Mouse (Mus musculus): ENCODE results near the gene Coro6. TPM values are rescaled to one million over a fixed set of nuclear protein-coding genes. Genes with fewer than 3 reads are reported as not detected.

Coro6 gene
- 0.12 TPM for polyA plus RNA-seq (2017; shearing (Covaris generic))

DNA sequence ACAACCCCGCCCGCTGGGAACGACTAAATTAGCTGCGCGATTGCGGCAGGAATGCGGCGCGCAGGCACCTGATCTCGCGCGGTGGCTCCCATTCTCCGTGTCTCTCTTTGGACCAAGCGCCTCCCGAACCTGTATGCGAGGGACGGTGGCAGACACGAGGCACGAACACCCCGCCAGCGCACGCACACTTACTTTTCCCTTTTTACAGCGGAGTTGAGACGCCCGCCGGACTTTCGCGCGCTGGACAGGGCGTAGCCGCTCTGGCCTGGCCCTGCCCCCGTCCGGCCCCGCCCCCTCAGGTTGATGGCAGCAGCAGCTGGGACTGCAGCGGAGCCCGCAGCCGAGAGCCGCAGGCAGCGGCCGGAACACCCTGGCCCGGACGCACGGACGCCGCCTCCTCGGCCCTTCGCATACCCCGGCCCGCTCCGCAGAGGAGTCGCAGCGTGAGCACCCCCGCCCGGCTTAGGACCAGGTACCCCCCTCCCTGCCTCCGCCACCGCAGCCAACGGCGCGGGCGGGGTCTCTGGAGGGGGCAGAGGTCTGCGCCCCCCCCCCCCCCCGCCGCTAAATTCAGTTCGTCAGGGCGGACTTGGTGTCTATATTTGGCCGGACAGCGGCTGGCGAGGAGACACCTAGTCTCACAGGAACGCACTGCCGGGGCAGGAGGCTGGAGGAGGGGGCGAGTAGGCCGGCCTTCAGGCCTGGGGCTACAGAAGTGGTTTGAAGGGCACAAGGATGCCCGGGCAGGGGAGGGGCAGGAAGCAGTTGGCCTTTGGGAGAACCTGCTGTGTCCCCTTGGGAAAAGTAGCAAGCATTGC is at the start of gene Coro6:
Gene Coro6 (plus strand): TSS at position 129 of the 818 bp plus-strand sequence.

DNA sequence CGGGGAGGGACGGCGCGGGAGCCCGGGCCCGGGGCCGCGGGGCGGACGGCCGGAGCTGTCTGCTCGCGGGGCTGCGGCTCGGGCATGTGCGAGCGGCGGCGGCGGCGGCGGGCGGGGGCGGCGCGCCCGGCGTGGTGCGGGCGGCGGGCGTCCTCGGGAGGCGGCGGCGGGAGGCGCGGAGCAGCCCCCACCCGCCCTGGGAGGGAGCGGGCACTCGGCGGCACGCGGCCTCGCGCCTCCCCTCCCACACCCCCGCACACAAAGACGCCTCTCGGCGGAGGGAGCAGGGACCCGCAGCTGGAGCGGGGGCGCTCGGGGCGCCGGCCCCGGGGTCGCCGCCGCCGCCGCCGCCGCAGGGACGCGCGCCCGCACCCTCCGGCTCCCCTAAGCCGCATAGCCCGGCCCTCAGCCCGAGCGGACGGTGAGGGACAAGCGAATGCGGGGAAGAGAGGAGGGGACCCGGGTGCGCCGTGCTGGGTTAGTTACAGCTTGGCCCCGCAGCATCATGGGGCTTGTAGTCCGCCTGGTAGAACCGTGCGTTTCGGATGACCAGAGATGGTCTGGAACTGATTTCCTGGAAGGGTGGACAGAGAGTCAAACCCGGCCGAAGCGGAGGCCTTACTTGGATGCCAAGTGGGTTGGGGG is 27.5 kb downstream of the Coro6 start, which contains the start of gene Ankrd13b:
Gene Ankrd13b (minus strand): TSS at position 88 of the 645 bp plus-strand sequence.

DNA sequence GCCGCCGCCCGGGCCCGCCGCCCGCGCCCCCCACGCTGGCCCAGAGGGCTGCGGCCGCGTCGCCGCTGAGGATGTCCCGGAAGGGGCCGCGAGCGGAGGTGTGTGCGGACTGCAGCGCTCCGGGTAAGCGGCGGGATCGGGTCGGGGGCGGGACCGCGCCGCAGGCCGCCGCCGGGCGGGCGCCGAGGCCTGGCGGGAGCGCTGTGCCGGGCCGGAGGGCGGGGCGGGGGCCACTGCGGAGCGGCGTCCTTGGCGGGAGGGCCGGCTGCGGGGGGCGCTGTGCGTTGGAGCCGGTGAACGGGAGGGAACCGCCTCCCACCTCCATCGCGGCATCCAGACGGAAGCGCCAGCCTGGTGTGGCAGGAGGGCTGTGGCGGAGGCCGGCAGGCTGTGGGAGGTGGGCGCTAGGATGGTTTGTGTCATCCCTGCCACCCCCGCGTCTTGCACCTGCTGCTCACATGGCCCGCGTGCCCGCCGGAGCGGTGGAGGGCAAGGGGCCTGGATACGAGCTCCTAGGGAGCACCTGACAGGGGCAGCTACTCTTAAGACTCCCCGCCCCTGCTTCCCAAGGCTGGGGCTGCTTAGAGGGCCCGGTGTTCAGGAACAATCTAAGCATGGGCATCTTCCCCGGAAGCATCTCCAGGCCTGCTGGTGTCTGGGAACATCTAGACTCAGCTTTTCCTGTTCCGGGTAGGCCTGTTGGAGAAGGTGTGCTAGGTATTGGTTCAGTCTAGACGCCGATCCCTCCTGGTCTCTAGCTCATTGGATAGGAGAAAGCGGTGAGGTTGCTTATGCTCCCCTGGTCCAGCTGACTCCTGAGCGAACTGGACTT is 31.5 kb downstream of the Coro6 start, which contains the start of gene Git1:
Gene Git1 (plus strand): TSS at position 51 of the 832 bp plus-strand sequence.

DNA sequence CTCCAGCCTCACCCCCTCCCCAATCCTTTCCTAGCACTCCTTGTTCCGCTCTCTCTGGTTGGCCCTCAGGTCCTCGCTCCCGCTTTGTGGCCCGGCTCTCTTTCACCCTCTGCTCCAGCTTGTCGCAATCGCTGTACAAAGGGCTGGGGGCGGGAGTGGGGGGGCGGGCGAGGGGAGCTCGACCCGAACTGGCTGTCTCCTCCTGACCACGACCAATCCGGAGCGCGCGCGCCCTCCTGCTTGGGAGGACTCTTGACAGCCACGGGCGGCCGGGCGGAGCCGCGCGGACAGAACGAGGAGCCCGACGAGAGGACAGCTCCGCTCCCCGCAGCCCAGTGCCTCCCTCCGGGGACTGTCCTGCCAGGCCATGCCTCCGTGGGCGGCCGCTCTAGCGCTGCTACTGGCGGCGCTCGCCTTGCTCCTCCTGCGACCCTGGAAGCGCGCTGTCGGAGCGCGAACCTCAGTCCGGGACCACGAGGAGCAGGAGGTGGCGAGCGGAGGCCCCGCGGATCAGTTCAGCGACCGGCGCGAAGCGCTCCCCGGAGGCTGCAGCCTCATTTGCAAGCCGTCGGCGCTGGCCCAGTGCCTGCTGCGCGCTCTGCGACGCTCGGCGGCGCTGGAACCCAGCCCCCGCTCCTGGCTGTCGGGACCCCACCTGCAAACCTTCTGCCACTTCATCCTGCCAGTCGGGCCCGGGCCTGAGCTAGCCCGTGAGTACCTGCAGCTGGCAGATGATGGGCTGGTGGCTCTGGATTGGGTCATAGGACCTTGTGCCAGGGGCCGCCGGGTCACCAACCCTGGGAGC is 52.8 kb downstream of the Coro6 start, which contains the start of gene Abhd15:
Gene Abhd15 (plus strand): TSS at position 290 of the 805 bp plus-strand sequence.

DNA sequence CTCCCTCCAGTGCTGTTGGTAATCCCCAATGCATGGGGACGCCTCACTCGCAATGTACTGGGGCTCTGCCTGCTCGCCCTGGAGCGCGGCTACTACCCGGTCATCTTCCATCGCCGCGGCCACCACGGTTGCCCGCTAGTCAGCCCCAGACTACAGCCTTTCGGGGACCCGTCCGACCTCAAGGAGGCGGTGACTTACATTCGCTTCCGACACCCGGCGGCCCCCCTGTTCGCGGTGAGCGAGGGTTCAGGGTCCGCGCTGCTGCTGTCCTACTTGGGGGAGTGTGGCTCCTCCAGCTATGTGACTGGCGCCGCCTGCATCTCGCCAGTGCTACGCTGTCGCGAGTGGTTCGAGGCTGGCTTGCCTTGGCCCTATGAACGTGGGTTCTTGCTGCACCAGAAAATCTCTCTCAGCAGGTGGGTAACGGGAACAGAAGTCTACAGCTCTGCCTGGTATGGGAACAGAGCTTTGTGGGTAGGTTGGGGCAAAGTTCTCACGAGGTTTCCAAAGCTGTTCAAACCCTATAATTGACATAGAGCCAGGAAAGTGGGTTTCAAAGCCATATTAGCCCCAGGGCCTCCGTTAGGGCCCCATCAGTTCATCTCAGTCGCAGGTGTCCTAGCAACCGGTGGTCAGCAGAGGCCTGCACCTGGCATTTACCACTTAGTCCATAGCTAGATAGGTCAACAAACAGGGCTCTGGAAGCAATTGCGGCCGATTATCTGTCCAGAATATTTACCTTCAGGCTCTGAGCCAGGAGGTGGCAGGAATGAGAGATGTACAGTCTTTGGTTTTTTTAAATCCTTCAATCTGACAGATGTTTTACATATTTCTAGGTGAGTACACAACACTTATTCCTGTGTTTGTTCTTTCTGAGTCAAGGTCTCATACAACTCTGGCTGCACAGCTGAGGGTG is 53.7 kb downstream of the Coro6 start, which contains the start of gene Trp53i13:
Gene Trp53i13 (minus strand): TSS at position 344 of the 916 bp plus-strand sequence.

DNA sequence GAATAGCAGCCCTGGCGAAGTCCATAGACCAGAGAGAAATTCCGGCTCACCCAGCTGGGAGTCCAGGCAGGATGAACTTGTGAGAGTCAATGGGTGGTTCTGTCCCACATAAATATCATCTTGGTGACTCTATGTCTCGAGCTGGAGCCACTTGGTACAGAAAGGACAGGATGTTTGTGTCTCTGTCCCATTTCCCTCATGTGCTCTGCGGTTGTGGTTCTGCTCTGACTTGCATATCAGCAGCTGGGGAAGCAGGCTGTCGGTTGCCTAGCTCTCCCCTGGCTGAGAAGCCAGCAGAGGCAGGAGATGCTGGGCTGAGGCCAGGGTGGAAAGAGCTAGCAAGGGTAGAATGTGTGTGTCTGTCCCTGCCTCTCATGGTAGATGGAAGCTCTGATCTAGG is 56.8 kb downstream of the Coro6 start, which contains the start of gene Gm10392:
Gene Gm10392 (minus strand): TSS at position 156 of the 400 bp plus-strand sequence.

Other genes starting within 250 kb of the Coro6 start
- 146 TPM for gene Ssh2, start 246.1 kb upstream of the Coro6 start, polyA plus RNA-seq (2017; shearing (Covaris generic))
- gene Ankrd13b, start 27.3 kb downstream of the Coro6 start, polyA plus RNA-seq (2017; shearing (Covaris generic)), result 1.1 TPM
- gene Git1, start 31.2 kb downstream of the Coro6 start, polyA plus RNA-seq (2017; shearing (Covaris generic)), result 7.1 TPM
- 1.6 TPM for gene Abhd15, start 52.7 kb downstream of the Coro6 start, polyA plus RNA-seq (2017; shearing (Covaris generic))
- 20.7 TPM for gene Trp53i13, start 53.6 kb downstream of the Coro6 start, polyA plus RNA-seq (2017; shearing (Covaris generic))
- not detected for gene Gm10392, start 56.8 kb downstream of the Coro6 start, polyA plus RNA-seq (2017; shearing (Covaris generic))
- gene Taok1, start 145.4 kb downstream of the Coro6 start, polyA plus RNA-seq (2017; shearing (Covaris generic)), result 6.2 TPM
- gene Nufip2, start 223.7 kb downstream of the Coro6 start, polyA plus RNA-seq (2017; shearing (Covaris generic)), result 82.9 TPM